Mouse (Mus musculus) midbrain, postnatal 0 days (tissue): Measurements from ENCODE around the gene Stx2. TPM values are rescaled to one million over a fixed set of nuclear protein-coding genes. Genes with fewer than 3 reads are reported as not detected.
A peak's percentile ranks its signal among the peaks of the same experiment; 100 is the strongest.
"Not testable (repeated sequence)": the region's sequence is repeated elsewhere in the genome, so short reads cannot be mapped to it uniquely, and the experiment has no call there.

Source experiments
- ATAC-seq: fragments of 200-750 bp; cut with Nextera tagmentation; 2 replicates; pipeline ENCODE4 v1.8.0; 2017; ENCODE audit warnings: moderate number of reproducible peaks, mild to moderate bottlenecking, moderate TSS enrichment, moderate library complexity; ENCODE audit not compliant: low FRiP score
- DNase-seq: peaks from one replicate; pipeline ENCODE4 v3.0.0-alpha.2; 2015; ENCODE audit warnings: low spot score
- H3K27ac ChIP-seq: fragments of 300-500 bp; sonication (generic); 2 replicates; pipeline ENCODE4 v1.5.1; 2014; ENCODE audit warnings: low read depth, mild to moderate bottlenecking, low read length, mixed read lengths
- H3K27me3 ChIP-seq: fragments of 300-500 bp; sonication (generic); 2 replicates; pipeline ENCODE4 v1.6.1; 2014; ENCODE audit warnings: low read length, control low read depth, mixed read lengths; ENCODE audit not compliant: insufficient read depth
- H3K36me3 ChIP-seq: fragments of 300-500 bp; sonication (generic); 2 replicates; pipeline ENCODE4 v1.6.1; 2014; ENCODE audit warnings: low read length, control low read depth, mixed read lengths; ENCODE audit not compliant: insufficient read depth
- H3K4me1 ChIP-seq: fragments of 300-500 bp; sonication (generic); 2 replicates; pipeline ENCODE4 v1.6.1; 2014; ENCODE audit warnings: mild to moderate bottlenecking, control low read depth, antibody characterized with exemption, low read length, mixed read lengths; ENCODE audit not compliant: insufficient read depth
- H3K4me2 ChIP-seq: fragments of 300-500 bp; sonication (generic); 2 replicates; pipeline ENCODE4 v1.6.1; 2014; ENCODE audit warnings: low read depth, mild to moderate bottlenecking, low read length, mixed read lengths; ENCODE audit not compliant: poor library complexity, severe bottlenecking
- H3K4me3 ChIP-seq: fragments of 300-500 bp; sonication (generic); 2 replicates; pipeline ENCODE4 v1.5.1; 2014; ENCODE audit warnings: low read depth, mild to moderate bottlenecking, low read length, moderate library complexity
- H3K9ac ChIP-seq: fragments of 300-500 bp; sonication (generic); replicated peaks from 2 replicates; pipeline ENCODE4 v1.6.1; 2014; ENCODE audit warnings: mild to moderate bottlenecking, low read length, moderate library complexity, mixed read lengths; ENCODE audit not compliant: poor library complexity, severe bottlenecking
- H3K9me3 ChIP-seq: fragments of 300-500 bp; sonication (generic); 2 replicates; pipeline ENCODE4 v1.6.1; 2016; ENCODE audit warnings: low read length, control low read depth
- CTCF ChIP-seq: IDR thresholded peaks from 2 replicates; pipeline ENCODE4 v1.5.1; 2016; ENCODE audit warnings: antibody characterized with exemption, mild to moderate bottlenecking
- WGBS: fragments of 180-500 bp; shearing (Covaris S2); extraction: QIAGEN DNeasy Blood & Tissue Kit; methylation state at CpG from one replicate; pipeline ENCODE4 v1.1.7; 2014; 5-methylcytosine and 5-hydroxymethylcytosine counted together
- polyA plus RNA-seq: library from polyadenylated mRNA; unstranded; fragments of >200 nt; fragmentation: Nextera tagmentation; extraction: Ambion mirVana; gene quantifications from 2 replicates; pipeline ENCODE4 v1.2.1, GENCODE M21; 2015
- total RNA-seq: library from RNA; depleted of rRNA; stranded (reverse); fragments of >200 nt; gene quantifications from 2 replicates; pipeline ENCODE4 v1.2.3, GENCODE M21; 2014

The Stx2 gene
- total and polyA plus RNA-seq, 2 experiments from 2014 or later: 11.9 to 15.5 TPM

DNA sequence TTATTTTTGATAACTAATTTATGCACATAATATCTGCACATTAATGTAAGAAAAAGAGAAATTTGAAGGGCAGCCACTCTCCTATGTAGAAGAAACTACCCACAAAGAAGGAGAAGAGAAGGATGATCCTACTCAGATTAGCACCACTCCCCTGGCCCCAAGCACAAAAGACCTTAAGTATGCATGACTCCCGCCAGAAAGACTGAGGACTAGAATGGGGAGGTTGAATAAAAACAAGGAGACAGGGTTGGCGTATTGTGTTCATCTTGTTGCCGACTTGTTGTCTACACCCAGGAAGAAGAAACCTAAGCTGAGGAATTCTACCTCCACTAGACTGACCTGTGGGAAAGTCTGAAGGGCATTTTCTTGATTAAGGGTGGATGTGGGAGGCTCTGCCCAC lies 49.5 kb downstream of the Stx2 start:
- H3K27me3 ChIP-seq: no peaks in the 10 kb centered on the region
- TF ChIP-seq CTCF: no peak
- 75% methylated on average over 3 of the region's 3 CpGs for WGBS
- no peaks in the 10 kb centered on the region for H3K9me3 ChIP-seq
- ATAC-seq: no peak
- H3K27ac ChIP-seq: no peak overlapping the region
- H3K4me1 ChIP-seq: no peaks in the 10 kb centered on the region
- H3K9ac ChIP-seq: no peak overlapping the region
- no peak for DNase-seq
- H3K4me2 ChIP-seq: no peak overlapping the region
- no peak overlapping the region for H3K4me3 ChIP-seq
- H3K36me3 ChIP-seq: no peaks in the 10 kb centered on the region

DNA sequence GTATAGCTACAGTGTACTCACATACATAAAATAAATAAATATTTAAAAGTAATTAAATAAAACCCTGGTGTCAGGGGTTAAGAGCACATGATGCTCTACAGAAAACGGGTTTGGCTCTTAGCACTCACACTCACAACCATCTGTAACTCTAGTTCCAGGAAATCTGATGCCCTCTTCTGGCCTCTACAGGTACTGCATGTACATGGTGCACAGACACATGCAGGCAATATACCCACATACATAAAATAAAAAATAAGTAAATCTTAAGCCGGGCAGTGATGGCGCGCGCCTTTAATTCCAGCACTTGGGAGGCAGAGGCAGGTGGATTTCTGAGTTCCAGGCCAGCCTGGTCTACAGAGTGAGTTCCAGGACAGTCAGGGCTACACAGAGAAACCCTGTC lies 54.0 kb downstream of the Stx2 start:
- peak; percentile 24 for DNase-seq
- H3K4me2 ChIP-seq, H3K4me1 ChIP-seq, H3K9ac ChIP-seq, ATAC-seq, H3K27ac ChIP-seq, H3K4me3 ChIP-seq, H3K27me3 ChIP-seq, H3K36me3 ChIP-seq, H3K9me3 ChIP-seq: not testable (repeated sequence)
- peak; percentile 70 for TF ChIP-seq CTCF
- 88% methylated on average over 5 of the region's 5 CpGs for WGBS

DNA sequence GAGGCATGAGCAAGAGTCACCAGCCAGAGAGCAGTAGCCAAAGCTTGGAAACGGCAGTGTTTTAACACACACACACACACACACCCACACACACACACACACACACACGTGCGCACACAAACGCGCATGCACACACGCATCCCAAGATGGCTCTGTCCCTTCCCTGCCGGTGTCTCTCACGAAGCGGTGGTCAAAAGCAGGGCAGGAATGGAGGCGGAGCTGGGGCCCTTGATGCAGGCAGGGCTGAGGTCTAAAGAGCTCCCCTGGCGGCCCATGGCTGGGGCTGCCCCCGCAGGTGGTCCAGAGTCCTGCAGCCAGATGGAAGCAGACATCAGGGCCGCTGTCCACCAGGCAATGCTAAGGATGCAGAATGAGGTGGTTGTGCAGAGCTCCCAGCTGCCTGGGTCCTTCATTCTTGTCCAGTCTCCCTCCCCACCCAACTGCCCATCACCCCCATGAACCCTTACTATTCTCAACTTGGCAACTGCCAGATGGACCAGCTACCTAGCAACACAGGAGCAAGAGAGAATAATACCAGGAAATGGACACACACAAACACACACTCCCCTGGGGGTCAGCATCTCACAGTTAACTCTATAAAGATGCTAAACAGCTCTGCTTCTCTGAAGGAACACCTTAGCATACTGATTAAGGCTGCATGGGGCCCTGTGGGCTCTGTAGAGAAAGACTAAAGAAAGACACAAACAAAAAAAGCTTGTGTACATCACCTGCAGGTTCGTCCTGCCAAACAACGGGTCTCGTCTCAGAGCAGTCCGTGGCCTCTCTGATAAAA lies 54.9 kb downstream of the Stx2 start, which contains the start of gene Rimbp2:
Gene Rimbp2, minus strand, starts transcription at position 209 of the 793 bp plus-strand sequence.
- TF ChIP-seq CTCF: peak; percentile 77
- H3K4me2 ChIP-seq: peak within 1 kb of the TSS; percentile 78
- peaks cover 7% of the 10 kb centered on the region; the same call in 1 of the 2 replicates for H3K4me1 ChIP-seq
- DNase-seq (peak; percentile 84), ATAC-seq (peak; percentile 78)
- peak within 1 kb of the TSS; percentile 64 for H3K4me3 ChIP-seq
- H3K9ac ChIP-seq: peak within 1 kb of the TSS; percentile 90
- peak within 1 kb of the TSS; percentile 92 for H3K27ac ChIP-seq
- no peaks in the 10 kb centered on the region for H3K9me3 ChIP-seq
- no peaks in the 10 kb centered on the region for H3K27me3 ChIP-seq
- H3K36me3 ChIP-seq: no peaks in the 10 kb centered on the region
- WGBS: 5% methylated on average over 17 of the region's 17 CpGs

DNA sequence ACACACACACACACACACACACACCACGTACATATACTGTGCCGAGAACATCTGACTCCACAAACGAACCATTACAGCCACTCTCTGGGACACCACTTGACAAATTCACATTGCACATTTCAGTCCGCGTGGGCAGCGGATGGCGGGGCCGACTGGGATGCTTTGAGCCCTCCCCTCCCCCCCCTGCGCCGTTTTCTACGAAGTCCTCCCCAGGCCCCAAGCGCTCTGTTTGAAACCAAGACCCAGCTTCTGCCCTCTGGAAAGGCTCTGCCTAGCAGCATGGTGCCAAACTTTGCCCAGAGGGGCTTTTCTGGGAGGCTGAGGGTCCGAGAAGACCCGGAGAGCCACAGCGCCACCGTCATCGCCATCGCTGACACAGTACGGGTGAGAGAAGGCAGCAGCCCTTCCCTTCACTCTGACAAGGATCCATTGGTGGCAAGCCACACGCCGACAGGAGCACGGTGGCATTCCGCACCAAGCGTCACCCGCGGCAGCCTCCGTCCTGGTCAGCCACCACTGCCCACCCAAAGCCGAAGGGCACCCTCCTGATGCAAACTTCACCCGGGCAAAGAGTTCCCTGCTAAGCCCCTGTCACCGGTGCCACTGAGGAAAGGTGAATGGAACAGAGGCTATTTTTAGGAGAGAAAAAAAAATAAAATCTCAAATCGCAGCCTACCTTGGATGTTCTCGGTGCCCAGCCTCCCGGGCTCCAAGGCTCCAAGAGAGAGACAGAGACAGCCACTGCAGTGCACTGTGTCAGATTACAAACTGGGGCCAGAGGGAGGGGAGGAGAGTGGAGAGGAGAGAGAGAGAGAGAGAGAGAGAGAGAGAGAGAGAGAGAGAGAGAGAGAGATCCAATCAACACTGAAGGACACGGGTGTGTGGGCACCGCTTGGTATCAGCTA lies 55.8 kb downstream of the Stx2 start:
- under 1% methylated on average over 33 of the region's 35 CpGs for WGBS

DNA sequence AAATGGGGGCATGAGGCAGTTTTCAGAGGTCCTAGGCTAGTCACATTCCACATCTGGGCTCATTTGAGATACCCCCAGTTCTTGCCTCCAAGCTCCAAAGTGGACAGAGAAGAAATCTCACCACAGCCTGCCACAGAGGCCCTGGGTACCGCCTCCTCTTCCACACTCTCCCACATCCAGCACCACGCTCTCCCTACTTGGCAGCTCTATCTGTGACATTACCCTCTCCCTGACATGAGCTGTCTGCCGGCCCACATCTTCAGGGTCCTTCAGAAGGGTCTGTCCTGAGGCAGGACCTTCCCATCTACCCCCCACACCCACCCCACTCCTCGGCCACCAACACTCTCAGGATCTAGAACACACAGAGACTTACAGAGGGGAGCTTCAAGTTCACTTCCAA lies 56.9 kb downstream of the Stx2 start:
- Histone ChIP-seq H3K27ac (no peak overlapping the region), H3K9me3 (no peaks in the 10 kb centered on the region), H3K36me3 (no peaks in the 10 kb centered on the region), H3K4me2 (peak overlapping the region; percentile 78), H3K4me1 (peaks cover 7% of the 10 kb centered on the region; the same call in 1 of the 2 replicates), H3K9ac (peak overlapping the region; percentile 90), H3K4me3 (peak overlapping the region; percentile 64), H3K27me3 (no peaks in the 10 kb centered on the region)
- WGBS: 37% methylated on average over 4 of the region's 4 CpGs
- DNase-seq (no peak), ATAC-seq (no peak)
- TF ChIP-seq CTCF: no peak

More for the DNA sequence above, 55.8 kb downstream of the Stx2 start:
- Histone ChIP-seq H3K4me3 (peak overlapping the region; percentile 64), H3K36me3 (no peaks in the 10 kb centered on the region), H3K9ac (peak overlapping the region; percentile 90), H3K9me3 (no peaks in the 10 kb centered on the region), H3K4me2 (peak overlapping the region; percentile 78), H3K27ac (peak overlapping the region; percentile 92), H3K27me3 (no peaks in the 10 kb centered on the region), H3K4me1 (peaks cover 7% of the 10 kb centered on the region; the same call in 1 of the 2 replicates)
- TF ChIP-seq CTCF: 0 out of 2 replicates have a peak, but pooled peaks have one; percentile 13
- ATAC-seq (peak; percentile 68), DNase-seq (peak; percentile 46)
